Mouse (Mus musculus) ES-Bruce4 (cell line): ENCODE data around the gene Macrod2.

ENCODE experiments used
- CTCF ChIP-seq: IDR thresholded peaks from one replicate; pipeline ENCODE4 v1.8.1; 2011; ENCODE audit warnings: low read depth, low read length
- POLR2A ChIP-seq: IDR thresholded peaks from one replicate; pipeline ENCODE4 v1.8.1; 2011; ENCODE audit warnings: low read length; ENCODE audit not compliant: insufficient read depth

DNA sequence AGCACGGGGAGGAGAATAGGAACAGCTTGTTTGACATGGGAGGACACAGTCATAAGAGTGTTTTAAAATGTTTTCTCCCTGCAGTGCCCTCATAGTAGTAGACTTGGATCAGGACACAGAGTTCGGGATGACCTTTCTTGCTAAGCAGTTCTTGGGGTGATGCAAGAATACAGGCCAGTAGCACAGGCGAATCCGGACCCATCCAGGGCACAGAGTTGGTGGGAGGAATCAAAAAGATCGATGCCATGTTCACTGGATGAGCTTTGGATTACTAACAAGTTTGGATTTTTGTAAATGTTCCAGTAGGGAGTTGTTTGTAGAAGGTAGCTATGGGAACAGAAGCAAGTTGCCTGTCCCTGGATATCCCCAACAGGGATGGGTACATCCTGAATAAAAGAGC lies 345.4 kb downstream of the Macrod2 start:
- no peak for TF ChIP-seq CTCF
- TF ChIP-seq POLR2A, result no peak
